Mouse (Mus musculus) forebrain, embryonic 14.5 days (tissue): Measurements from ENCODE around the gene Anks1. TPM values are rescaled to one million over a fixed set of nuclear protein-coding genes. Genes with fewer than 3 reads are reported as not detected.

Experiments used
- ATAC-seq: fragments of 200-750 bp; cut with Nextera tagmentation; 2 replicates; pipeline ENCODE4 v1.8.0; 2017; ENCODE audit warnings: mild to moderate bottlenecking, moderate library complexity
- DNase-seq: peaks from one replicate; pipeline ENCODE4 v3.0.0-alpha.2; 2015; ENCODE audit warnings: low spot score
- H3K27ac ChIP-seq: fragments of 300-500 bp; sonication (generic); 2 replicates; pipeline ENCODE4 v1.5.1; 2014; ENCODE audit warnings: low read depth, mild to moderate bottlenecking, control low read depth, low read length, moderate library complexity
- H3K27me3 ChIP-seq: fragments of 300-500 bp; sonication (generic); replicated peaks from 2 replicates; pipeline ENCODE4 v1.6.1; 2014; ENCODE audit warnings: low read length, control low read depth, mixed read lengths; ENCODE audit not compliant: control insufficient read depth, insufficient read depth
- H3K36me3 ChIP-seq: fragments of 300-500 bp; sonication (generic); 2 replicates; pipeline ENCODE4 v1.6.1; 2014; ENCODE audit warnings: low read length, control low read depth; ENCODE audit not compliant: control insufficient read depth, insufficient read depth
- H3K4me1 ChIP-seq: fragments of 300-500 bp; sonication (generic); 2 replicates; pipeline ENCODE4 v1.6.1; 2014; ENCODE audit warnings: antibody characterized with exemption, low read length, control low read depth; ENCODE audit not compliant: control insufficient read depth, insufficient read depth
- H3K4me2 ChIP-seq: fragments of 300-500 bp; sonication (generic); 2 replicates; pipeline ENCODE4 v1.6.1; 2014; ENCODE audit warnings: mild to moderate bottlenecking, control low read depth, low read length
- H3K4me3 ChIP-seq: fragments of 300-500 bp; sonication (generic); 2 replicates; pipeline ENCODE4 v1.5.1; 2014; ENCODE audit warnings: low read depth, low read length, control low read depth
- H3K9ac ChIP-seq: fragments of 300-500 bp; sonication (generic); 2 replicates; pipeline ENCODE4 v1.6.1; 2014; ENCODE audit warnings: mild to moderate bottlenecking, low read length, control low read depth, moderate library complexity
- H3K9me3 ChIP-seq: fragments of 300-500 bp; sonication (generic); replicated peaks from 2 replicates; pipeline ENCODE4 v1.6.1; 2016; ENCODE audit warnings: low read length, control low read depth, mixed read lengths; ENCODE audit not compliant: control insufficient read depth
- WGBS: fragments of 180-500 bp; shearing (Covaris S2); extraction: QIAGEN DNeasy Blood & Tissue Kit; methylation state at CpG from one replicate; pipeline ENCODE4 v1.1.7; 2014; 5-methylcytosine and 5-hydroxymethylcytosine counted together
- polyA plus RNA-seq: library from polyadenylated mRNA; unstranded; fragments of >200 nt; fragmentation: Nextera tagmentation; extraction: Ambion mirVana; gene quantifications from 2 replicates; pipeline ENCODE4 v1.2.1, GENCODE M21; 2014

Gene Anks1
- polyA plus RNA-seq, 1 experiment from 2014 or later: 39.4 TPM

DNA sequence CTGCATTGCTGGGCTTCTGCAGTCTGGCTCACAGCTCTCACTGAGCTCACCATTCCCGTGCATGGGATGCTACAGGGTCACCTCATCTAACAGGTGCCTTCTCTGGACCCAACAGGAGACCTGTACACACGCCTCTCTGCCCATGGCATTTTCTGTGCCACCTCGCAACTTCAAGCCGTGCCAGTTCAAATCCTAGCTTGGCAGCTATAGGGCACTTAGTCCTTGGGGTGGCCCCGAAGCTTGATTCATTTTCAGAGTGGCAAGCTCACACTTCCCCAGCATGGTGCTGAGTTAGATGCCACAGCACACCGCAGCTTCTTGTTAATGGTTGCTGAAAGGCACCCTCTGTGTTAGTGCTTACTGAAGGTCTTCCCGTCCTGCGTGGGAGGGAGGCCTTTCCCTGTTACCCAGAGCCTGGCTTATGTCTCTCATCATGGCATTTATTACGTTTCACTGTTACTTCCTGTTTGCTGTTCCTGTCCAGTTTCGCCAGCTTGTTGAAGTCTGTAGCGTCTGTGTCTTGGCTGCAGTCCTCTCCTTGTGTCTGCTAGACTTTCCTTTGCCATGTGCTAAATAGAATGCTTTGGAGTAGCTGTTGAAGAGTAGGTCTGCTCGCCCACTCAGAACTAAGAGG, 29.1 kb downstream of the Anks1 start:
- no peak for DNase-seq
- H3K9ac ChIP-seq: no peak overlapping the region
- WGBS: 86% methylated on average over 12 of the region's 12 CpGs
- H3K4me2 ChIP-seq: no peak overlapping the region
- H3K9me3 ChIP-seq: no peaks in the 10 kb centered on the region
- H3K36me3 ChIP-seq: no peaks in the 10 kb centered on the region
- no peak overlapping the region for H3K27ac ChIP-seq
- no peaks in the 10 kb centered on the region for H3K27me3 ChIP-seq
- no peak for ATAC-seq
- peaks cover 2% of the 10 kb centered on the region; the same call in 1 of the 2 replicates for H3K4me1 ChIP-seq
- no peak overlapping the region for H3K4me3 ChIP-seq

- Histone ChIP-seq H3K4me3 (no peak overlapping the region), H3K9me3 (no peaks in the 10 kb centered on the region), H3K36me3 (no peaks in the 10 kb centered on the region), H3K9ac (no peak overlapping the region), H3K4me1 (peaks cover 2% of the 10 kb centered on the region; the same call in 1 of the 2 replicates), H3K27ac (no peak overlapping the region), H3K27me3 (no peaks in the 10 kb centered on the region), H3K4me2 (no peak overlapping the region)
- DNase-seq (no peak), ATAC-seq (no peak)
- 80% methylated on average over 5 of the region's 5 CpGs for WGBS
Observed at GRCm38 (mm10) chr17:27939028-27939427, 29.9 kb downstream of the Anks1 start.

GRCm38 (mm10) chr17:27940352-27940751, 31.2 kb downstream of the Anks1 start:
- H3K36me3 ChIP-seq: no peaks in the 10 kb centered on the region
- 66% methylated on average over 4 of the region's 4 CpGs for WGBS
- peaks cover 5% of the 10 kb centered on the region for H3K4me1 ChIP-seq
- H3K4me3 ChIP-seq: no peak overlapping the region
- DNase-seq (no peak), ATAC-seq (no peak)
- H3K4me2 ChIP-seq: no peak overlapping the region
- H3K9ac ChIP-seq: no peak overlapping the region
- no peaks in the 10 kb centered on the region for H3K27me3 ChIP-seq
- no peaks in the 10 kb centered on the region for H3K9me3 ChIP-seq
- no peak overlapping the region for H3K27ac ChIP-seq

DNA sequence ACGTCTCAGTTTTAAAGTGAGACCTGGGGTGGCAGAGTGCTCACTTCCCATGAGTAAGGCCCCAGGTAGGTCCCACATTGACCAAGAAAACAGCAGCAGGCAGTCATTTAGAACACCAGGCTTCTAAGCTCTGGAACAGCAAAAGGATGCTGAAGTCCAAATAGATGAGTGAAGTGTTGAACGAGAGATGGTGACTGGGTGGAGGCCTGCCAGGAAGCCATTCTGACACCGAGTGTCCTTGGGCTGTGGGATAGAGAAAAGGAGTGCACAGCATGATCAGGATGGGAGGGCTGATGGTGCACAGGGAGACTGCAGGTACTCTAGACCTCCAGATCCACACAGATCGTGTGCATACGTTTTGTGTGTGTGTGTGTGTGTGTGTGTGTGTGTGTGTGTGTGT, 32.1 kb downstream of the Anks1 start:
- no peak overlapping the region for H3K4me2 ChIP-seq
- no peak for ATAC-seq

GRCm38 (mm10) chr17:27941698-27942097, 32.6 kb downstream of the Anks1 start:
- H3K36me3 ChIP-seq: no peaks in the 10 kb centered on the region
- peaks cover 13% of the 10 kb centered on the region for H3K4me1 ChIP-seq
- no peak for ATAC-seq
- H3K4me3 ChIP-seq: no peak overlapping the region
- H3K9ac ChIP-seq: no peak overlapping the region
- 70% methylated on average over 2 of the region's 2 CpGs for WGBS
- H3K27me3 ChIP-seq: no peaks in the 10 kb centered on the region
- no peak overlapping the region for H3K27ac ChIP-seq
- H3K9me3 ChIP-seq: no peaks in the 10 kb centered on the region
- no peak overlapping the region for H3K4me2 ChIP-seq
- no peak for DNase-seq

More for the DNA sequence above, 32.1 kb downstream of the Anks1 start:
- no peak overlapping the region for H3K9ac ChIP-seq
- H3K27ac ChIP-seq: no peak overlapping the region
- 81% methylated on average over 5 of the region's 5 CpGs for WGBS
- no peak overlapping the region for H3K4me3 ChIP-seq
- no peaks in the 10 kb centered on the region for H3K36me3 ChIP-seq
- H3K4me1 ChIP-seq: peaks cover 13% of the 10 kb centered on the region
- H3K27me3 ChIP-seq: no peaks in the 10 kb centered on the region
- H3K9me3 ChIP-seq: no peaks in the 10 kb centered on the region
- DNase-seq: no peak

DNA sequence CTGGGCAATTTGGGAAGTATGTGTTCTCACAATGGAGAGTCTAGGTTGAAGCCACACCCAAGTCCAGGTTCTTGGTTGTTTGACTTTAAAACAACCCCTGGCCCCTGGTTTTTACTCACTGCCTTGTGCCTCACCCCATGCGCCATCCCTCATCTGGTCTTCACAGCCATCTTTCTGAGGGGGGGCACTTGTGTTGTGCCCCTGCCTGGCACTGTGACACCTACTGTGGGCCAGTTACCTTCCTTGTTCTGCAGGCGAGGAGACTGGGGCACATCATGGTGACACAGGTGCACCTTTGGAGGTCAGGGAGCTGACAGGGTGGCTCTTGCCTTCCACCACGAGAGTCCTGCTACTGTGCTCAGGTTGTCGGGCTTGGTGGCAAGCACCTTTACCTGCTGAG, 33.0 kb downstream of the Anks1 start:
- Histone ChIP-seq H3K4me3 (no peak overlapping the region), H3K27me3 (no peaks in the 10 kb centered on the region), H3K9me3 (no peaks in the 10 kb centered on the region), H3K36me3 (no peaks in the 10 kb centered on the region), H3K4me2 (no peak overlapping the region), H3K4me1 (peaks cover 13% of the 10 kb centered on the region), H3K9ac (no peak overlapping the region), H3K27ac (no peak overlapping the region)
- WGBS: 94% methylated on average over 4 of the region's 4 CpGs
- ATAC-seq (no peak), DNase-seq (no peak)

DNA sequence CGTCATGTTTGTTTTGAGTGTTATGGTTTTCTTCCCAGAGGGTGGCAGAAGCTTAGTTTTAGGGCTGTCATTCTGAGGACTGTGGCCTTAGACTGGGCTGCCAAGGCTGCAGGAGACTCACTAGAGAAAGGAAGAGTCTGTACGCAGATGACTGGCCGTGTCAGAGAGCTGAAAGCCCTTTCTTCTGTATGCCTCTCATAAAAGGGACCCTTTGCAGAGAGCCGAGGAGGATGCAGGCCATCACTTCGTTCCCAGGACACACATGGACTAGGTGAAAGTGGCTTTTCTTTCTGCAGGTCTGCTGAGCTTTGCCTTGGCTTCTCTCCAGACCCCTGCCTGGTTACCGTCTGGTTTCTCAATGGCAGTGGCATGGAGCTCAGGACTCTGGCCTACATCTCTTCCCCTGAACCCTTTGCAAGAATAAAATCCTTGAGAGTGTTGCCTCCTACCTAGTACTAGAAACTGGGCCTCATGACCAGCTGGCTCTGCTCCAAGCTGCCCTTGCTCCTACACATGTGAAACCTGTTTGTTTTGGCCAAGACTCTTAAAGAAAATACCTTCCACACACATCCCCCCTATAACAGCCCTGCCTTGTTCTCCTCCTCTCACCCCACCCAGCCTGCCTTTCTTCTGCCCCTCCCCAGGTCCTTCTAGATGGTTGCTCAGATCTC, 36.6 kb downstream of the Anks1 start:
- 21% methylated on average over 6 of the region's 6 CpGs for WGBS
- H3K4me2 ChIP-seq: no peak overlapping the region
- DNase-seq (peak; percentile 59), ATAC-seq (0 out of 2 replicates have a peak, but pooled peaks have one; percentile 12)
- H3K4me3 ChIP-seq: no peak overlapping the region
- H3K36me3 ChIP-seq: no peaks in the 10 kb centered on the region
- H3K9me3 ChIP-seq: no peaks in the 10 kb centered on the region
- H3K27me3 ChIP-seq: no peaks in the 10 kb centered on the region
- peaks cover 11% of the 10 kb centered on the region for H3K4me1 ChIP-seq
- H3K9ac ChIP-seq: 0 out of 2 replicates have a peak overlapping the region, but pooled peaks have one; percentile 7
- peak overlapping the region; percentile 64; the same call in 1 of the 2 replicates for H3K27ac ChIP-seq

DNA sequence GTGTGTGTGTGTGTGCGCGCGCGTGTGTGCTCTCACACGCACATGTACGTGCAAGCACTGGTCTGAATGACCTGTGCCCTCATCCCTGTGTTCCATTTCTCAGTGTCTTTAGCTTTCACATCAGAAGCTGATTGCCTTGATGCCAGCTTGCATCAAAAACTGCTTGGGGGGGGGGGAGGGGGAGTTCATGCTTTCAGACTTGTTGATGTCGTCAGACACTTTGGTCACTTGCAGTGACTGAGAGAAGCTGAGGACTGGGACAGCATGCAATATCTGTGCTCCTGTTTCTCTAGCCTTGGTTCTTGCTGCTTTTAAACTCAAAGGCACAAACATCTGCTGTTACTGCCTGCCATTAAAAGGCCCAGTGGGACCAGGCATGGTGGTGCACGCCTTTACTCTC, 37.3 kb downstream of the Anks1 start:
- peaks cover 11% of the 10 kb centered on the region for H3K4me1 ChIP-seq
- no peak overlapping the region for H3K9ac ChIP-seq
- 83% methylated on average over 8 of the region's 8 CpGs for WGBS
- DNase-seq: no peak
- H3K4me3 ChIP-seq: no peak overlapping the region
- ATAC-seq: no peak
- H3K4me2 ChIP-seq: no peak overlapping the region
- H3K9me3 ChIP-seq: no peaks in the 10 kb centered on the region
- H3K27me3 ChIP-seq: no peaks in the 10 kb centered on the region
- H3K36me3 ChIP-seq: no peaks in the 10 kb centered on the region
- H3K27ac ChIP-seq: peak overlapping the region; percentile 64; the same call in 1 of the 2 replicates

- Histone ChIP-seq H3K9me3 (no peaks in the 10 kb centered on the region), H3K4me2 (no peak overlapping the region), H3K9ac (no peak overlapping the region), H3K27ac (no peak overlapping the region), H3K36me3 (no peaks in the 10 kb centered on the region), H3K27me3 (no peaks in the 10 kb centered on the region), H3K4me1 (peaks cover 11% of the 10 kb centered on the region), H3K4me3 (no peak overlapping the region)
- ATAC-seq (no peak), DNase-seq (no peak)
- WGBS: 84% methylated on average over 2 of the region's 2 CpGs
Observed at GRCm38 (mm10) chr17:27947155-27947554, 38.0 kb downstream of the Anks1 start.
